Mouse (Mus musculus): ENCODE data around the gene Rdh19. TPM values are rescaled to one million over a fixed set of nuclear protein-coding genes. Genes with fewer than 3 reads are reported as not detected.
"Not testable (repeated sequence)": the region's sequence is repeated elsewhere in the genome, so short reads cannot be mapped to it uniquely, and the experiment has no call there.

Gene Rdh19
- polyA plus RNA-seq, 1 experiment from 2014 or later, result not detected

- H3K4me1 ChIP-seq (ENCODE audit: control insufficient read depth, insufficient read depth, low read length); ATAC-seq; H3K9ac ChIP-seq (ENCODE audit: low read depth, low read length); H3K27ac ChIP-seq (ENCODE audit: low read length); H3K4me3 ChIP-seq (ENCODE audit: low read length); H3K9me3 ChIP-seq (ENCODE audit: control insufficient read depth, low read length); H3K27me3 ChIP-seq (replicated peaks; ENCODE audit: control insufficient read depth, insufficient read depth, low read length); H3K36me3 ChIP-seq (ENCODE audit: control insufficient read depth, insufficient read depth, low read length); H3K4me2 ChIP-seq (ENCODE audit: low read depth, low read length): not testable (repeated sequence)
- 91% methylated on average over 1 of the region's 1 CpGs for WGBS
Observed at GRCm38 (mm10) chr10:127834186-127834585, 15.5 kb upstream of the Rdh19 start.

- H3K4me2 ChIP-seq (ENCODE audit: low read depth, low read length), result no peak overlapping the region
- no peak overlapping the region for H3K9ac ChIP-seq (ENCODE audit: low read depth, low read length)
- H3K9me3 ChIP-seq (ENCODE audit: control insufficient read depth, low read length), result no peaks in the 10 kb centered on the region
- no peak overlapping the region for H3K27ac ChIP-seq (ENCODE audit: low read length)
- WGBS, result 64% methylated on average over 5 of the region's 5 CpGs
- H3K4me1 ChIP-seq (ENCODE audit: control insufficient read depth, insufficient read depth, low read length), result no peaks in the 10 kb centered on the region
- H3K27me3 ChIP-seq (replicated peaks; ENCODE audit: control insufficient read depth, insufficient read depth, low read length), result no peaks in the 10 kb centered on the region
- no peak overlapping the region for H3K4me3 ChIP-seq (ENCODE audit: low read length)
- H3K36me3 ChIP-seq (ENCODE audit: control insufficient read depth, insufficient read depth, low read length), result no peaks in the 10 kb centered on the region
- ATAC-seq, result no peak
Observed at GRCm38 (mm10) chr10:127835292-127835691, 14.4 kb upstream of the Rdh19 start.

GRCm38 (mm10) chr10:127837793-127838192 lies 11.9 kb upstream of the Rdh19 start:
- H3K27me3 ChIP-seq (replicated peaks; ENCODE audit: control insufficient read depth, insufficient read depth, low read length); H3K36me3 ChIP-seq (ENCODE audit: control insufficient read depth, insufficient read depth, low read length); H3K4me1 ChIP-seq (ENCODE audit: control insufficient read depth, insufficient read depth, low read length); H3K4me3 ChIP-seq (ENCODE audit: low read length); H3K4me2 ChIP-seq (ENCODE audit: low read depth, low read length); ATAC-seq; H3K9me3 ChIP-seq (ENCODE audit: control insufficient read depth, low read length); H3K9ac ChIP-seq (ENCODE audit: low read depth, low read length); H3K27ac ChIP-seq (ENCODE audit: low read length): not testable (repeated sequence)
- 96% methylated on average over 5 of the region's 5 CpGs for WGBS

- Histone ChIP-seq H3K36me3 (ENCODE audit: control insufficient read depth, insufficient read depth, low read length) (no peaks in the 10 kb centered on the region), H3K4me1 (ENCODE audit: control insufficient read depth, insufficient read depth, low read length) (no peaks in the 10 kb centered on the region), H3K9ac (ENCODE audit: low read depth, low read length) (no peak overlapping the region), H3K4me2 (ENCODE audit: low read depth, low read length) (no peak overlapping the region), H3K27ac (ENCODE audit: low read length) (no peak overlapping the region), H3K27me3 (replicated peaks; ENCODE audit: control insufficient read depth, insufficient read depth, low read length) (no peaks in the 10 kb centered on the region), H3K4me3 (ENCODE audit: low read length) (no peak overlapping the region), H3K9me3 (ENCODE audit: control insufficient read depth, low read length) (no peaks in the 10 kb centered on the region)
- 88% methylated on average over 2 of the region's 2 CpGs for WGBS
- no peak for ATAC-seq
Observed at GRCm38 (mm10) chr10:127838539-127838938, 11.2 kb upstream of the Rdh19 start.

GRCm38 (mm10) chr10:127840776-127841175 lies 9.0 kb upstream of the Rdh19 start:
- no peaks in the 10 kb centered on the region for H3K36me3 ChIP-seq (ENCODE audit: control insufficient read depth, insufficient read depth, low read length)
- no peaks in the 10 kb centered on the region for H3K9me3 ChIP-seq (ENCODE audit: control insufficient read depth, low read length)
- H3K9ac ChIP-seq (ENCODE audit: low read depth, low read length), result no peak overlapping the region
- no peak overlapping the region for H3K4me2 ChIP-seq (ENCODE audit: low read depth, low read length)
- WGBS, result 85% methylated on average over 2 of the region's 2 CpGs
- no peak overlapping the region for H3K27ac ChIP-seq (ENCODE audit: low read length)
- H3K4me1 ChIP-seq (ENCODE audit: control insufficient read depth, insufficient read depth, low read length), result no peaks in the 10 kb centered on the region
- no peak overlapping the region for H3K4me3 ChIP-seq (ENCODE audit: low read length)
- ATAC-seq, result no peak
- H3K27me3 ChIP-seq (replicated peaks; ENCODE audit: control insufficient read depth, insufficient read depth, low read length), result no peaks in the 10 kb centered on the region

GRCm38 (mm10) chr10:127845945-127846344 lies 3.8 kb upstream of the Rdh19 start:
- H3K27ac ChIP-seq (ENCODE audit: low read length); H3K36me3 ChIP-seq (ENCODE audit: control insufficient read depth, insufficient read depth, low read length); H3K9me3 ChIP-seq (ENCODE audit: control insufficient read depth, low read length); H3K27me3 ChIP-seq (replicated peaks; ENCODE audit: control insufficient read depth, insufficient read depth, low read length); ATAC-seq; H3K9ac ChIP-seq (ENCODE audit: low read depth, low read length); H3K4me1 ChIP-seq (ENCODE audit: control insufficient read depth, insufficient read depth, low read length); H3K4me2 ChIP-seq (ENCODE audit: low read depth, low read length); H3K4me3 ChIP-seq (ENCODE audit: low read length): not testable (repeated sequence)
- WGBS, result 93% methylated on average over 5 of the region's 5 CpGs

- Histone ChIP-seq H3K27me3 (replicated peaks; ENCODE audit: control insufficient read depth, insufficient read depth, low read length) (no peaks in the 10 kb centered on the region), H3K4me2 (ENCODE audit: low read depth, low read length) (no peak overlapping the region), H3K4me3 (ENCODE audit: low read length) (no peak overlapping the region), H3K9me3 (ENCODE audit: control insufficient read depth, low read length) (no peaks in the 10 kb centered on the region), H3K36me3 (ENCODE audit: control insufficient read depth, insufficient read depth, low read length) (no peaks in the 10 kb centered on the region), H3K9ac (ENCODE audit: low read depth, low read length) (no peak overlapping the region), H3K4me1 (ENCODE audit: control insufficient read depth, insufficient read depth, low read length) (no peaks in the 10 kb centered on the region), H3K27ac (ENCODE audit: low read length) (no peak overlapping the region)
- 53% methylated on average over 1 of the region's 1 CpGs for WGBS
- no peak for ATAC-seq
Observed at GRCm38 (mm10) chr10:127848089-127848488, 1.6 kb upstream of the Rdh19 start.

- Histone ChIP-seq H3K4me2 (ENCODE audit: low read depth, low read length) (no peak overlapping the region), H3K27me3 (replicated peaks; ENCODE audit: control insufficient read depth, insufficient read depth, low read length) (no peaks in the 10 kb centered on the region; the same call in 1 of the 2 replicates), H3K27ac (ENCODE audit: low read length) (no peak overlapping the region), H3K9ac (ENCODE audit: low read depth, low read length) (no peak overlapping the region), H3K9me3 (ENCODE audit: control insufficient read depth, low read length) (no peaks in the 10 kb centered on the region), H3K36me3 (ENCODE audit: control insufficient read depth, insufficient read depth, low read length) (no peaks in the 10 kb centered on the region), H3K4me1 (ENCODE audit: control insufficient read depth, insufficient read depth, low read length) (no peaks in the 10 kb centered on the region), H3K4me3 (ENCODE audit: low read length) (no peak overlapping the region)
- no peak for ATAC-seq
Observed at GRCm38 (mm10) chr10:127856376-127856775, 6.6 kb downstream of the Rdh19 start.

GRCm38 (mm10) chr10:127864931-127865330 lies 15.2 kb downstream of the Rdh19 start:
- Histone ChIP-seq H3K4me1 (ENCODE audit: control insufficient read depth, insufficient read depth, low read length) (0 out of 2 replicates have a peak, but pooled peaks cover 2% of the 10 kb centered on the region), H3K4me2 (ENCODE audit: low read depth, low read length) (no peak overlapping the region), H3K4me3 (ENCODE audit: low read length) (no peak overlapping the region), H3K9me3 (ENCODE audit: control insufficient read depth, low read length) (no peaks in the 10 kb centered on the region; the same call in 1 of the 2 replicates), H3K27me3 (replicated peaks; ENCODE audit: control insufficient read depth, insufficient read depth, low read length) (no peaks in the 10 kb centered on the region; the same call in 1 of the 2 replicates), H3K27ac (ENCODE audit: low read length) (no peak overlapping the region), H3K36me3 (ENCODE audit: control insufficient read depth, insufficient read depth, low read length) (no peaks in the 10 kb centered on the region), H3K9ac (ENCODE audit: low read depth, low read length) (no peak overlapping the region)
- no peak for ATAC-seq

- 89% methylated on average over 3 of the region's 3 CpGs for WGBS
- no peak for ATAC-seq
Observed at GRCm38 (mm10) chr10:127866232-127866631, 16.5 kb downstream of the Rdh19 start, which contains the start of gene Rdh16f2. TSS of gene Rdh16f2 (plus strand) at chr10:127866474.

More at GRCm38 (mm10) chr10:127866232-127866631, 16.5 kb downstream of the Rdh19 start, which contains the start of gene Rdh16f2:
- no peak within 1 kb of the TSS for H3K9ac ChIP-seq (ENCODE audit: low read depth, low read length)
- H3K27me3 ChIP-seq (replicated peaks; ENCODE audit: control insufficient read depth, insufficient read depth, low read length), result no peaks in the 10 kb centered on the region
- no peak within 1 kb of the TSS for H3K4me3 ChIP-seq (ENCODE audit: low read length)
- no peaks in the 10 kb centered on the region for H3K36me3 ChIP-seq (ENCODE audit: control insufficient read depth, insufficient read depth, low read length)
- H3K4me1 ChIP-seq (ENCODE audit: control insufficient read depth, insufficient read depth, low read length), result 0 out of 2 replicates have a peak, but pooled peaks cover 2% of the 10 kb centered on the region
- no peak within 1 kb of the TSS for H3K4me2 ChIP-seq (ENCODE audit: low read depth, low read length)
- H3K9me3 ChIP-seq (ENCODE audit: control insufficient read depth, low read length), result peaks cover 2% of the 10 kb centered on the region; the same call in 1 of the 2 replicates
- no peak within 1 kb of the TSS for H3K27ac ChIP-seq (ENCODE audit: low read length)

All from intestine, embryonic 16.5 days (tissue).